Mouse (Mus musculus): ENCODE results near the gene Auts2. TPM values are rescaled to one million over a fixed set of nuclear protein-coding genes. Genes with fewer than 3 reads are reported as not detected.

Gene Auts2
- total RNA-seq, 1 experiment from 2014 or later = 1.9 TPM

DNA sequence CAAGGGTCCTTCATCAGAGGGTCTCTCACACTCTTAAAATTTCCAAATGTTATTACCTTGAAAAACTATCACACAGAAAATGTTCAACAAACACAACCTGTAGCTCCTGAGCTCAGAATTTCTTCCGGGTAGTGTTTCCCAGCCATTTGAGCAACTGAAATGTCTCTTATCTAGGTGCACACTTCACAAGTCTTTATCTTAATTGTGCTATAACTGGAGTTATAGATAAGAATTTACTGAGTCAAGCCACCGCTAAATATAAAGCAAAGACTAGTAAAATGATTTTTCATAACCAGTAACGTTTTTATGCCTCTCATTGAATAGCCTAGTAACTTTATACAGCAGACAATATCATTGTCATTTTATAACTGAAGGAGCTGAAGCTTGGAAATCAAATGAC, 273.1 kb downstream of the Auts2 start:
- ATAC-seq (replicated peaks in 1 of 2; ENCODE audit: insufficient read depth in 1 of 2, low FRiP score in 2 of 2, low TSS enrichment in 1 of 2, low read depth in 1 of 2, poor library complexity in 2 of 2, severe bottlenecking in 2 of 2) = no peak

DNA sequence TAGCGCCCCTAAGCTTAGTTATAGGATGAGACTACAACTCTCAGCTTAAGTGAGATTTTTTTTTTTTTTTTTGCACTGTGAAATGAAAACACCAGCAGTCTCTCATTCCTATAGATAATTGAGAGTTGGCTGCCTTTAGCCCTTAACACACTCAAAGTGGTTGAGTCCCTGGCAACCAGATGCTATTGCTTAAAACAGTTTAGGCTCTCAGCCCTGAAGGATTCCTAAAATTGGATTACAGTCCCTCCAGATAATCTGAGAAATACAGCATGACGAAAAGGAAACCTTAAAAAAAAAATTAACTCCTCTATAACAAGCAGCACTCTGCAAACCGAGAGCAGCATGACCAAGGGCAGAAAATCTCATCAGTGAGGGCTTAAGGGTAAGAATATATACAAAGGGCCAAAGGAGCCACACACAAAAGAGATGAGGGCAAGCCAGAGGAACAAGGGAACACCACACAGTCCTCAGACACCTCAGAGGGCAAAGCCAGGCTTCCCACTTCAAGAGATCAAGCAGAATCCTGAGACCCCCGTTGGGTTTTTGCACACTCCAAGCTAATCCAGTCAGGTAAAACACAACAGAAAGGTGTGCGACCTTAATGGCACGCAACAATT, 274.7 kb downstream of the Auts2 start:
- no peak for ATAC-seq (replicated peaks in 1 of 2; ENCODE audit: insufficient read depth in 1 of 2, low FRiP score in 2 of 2, low TSS enrichment in 1 of 2, low read depth in 1 of 2, poor library complexity in 2 of 2, severe bottlenecking in 2 of 2)

GRCm38 (mm10) chr5:132265015-132265414, 278.1 kb downstream of the Auts2 start:
- ATAC-seq (replicated peaks in 1 of 2; ENCODE audit: insufficient read depth in 1 of 2, low FRiP score in 2 of 2, low TSS enrichment in 1 of 2, low read depth in 1 of 2, poor library complexity in 2 of 2, severe bottlenecking in 2 of 2) = 0 out of 4 replicates have a peak, but pooled peaks of 1 of the 2 experiments have one; percentile 17

DNA sequence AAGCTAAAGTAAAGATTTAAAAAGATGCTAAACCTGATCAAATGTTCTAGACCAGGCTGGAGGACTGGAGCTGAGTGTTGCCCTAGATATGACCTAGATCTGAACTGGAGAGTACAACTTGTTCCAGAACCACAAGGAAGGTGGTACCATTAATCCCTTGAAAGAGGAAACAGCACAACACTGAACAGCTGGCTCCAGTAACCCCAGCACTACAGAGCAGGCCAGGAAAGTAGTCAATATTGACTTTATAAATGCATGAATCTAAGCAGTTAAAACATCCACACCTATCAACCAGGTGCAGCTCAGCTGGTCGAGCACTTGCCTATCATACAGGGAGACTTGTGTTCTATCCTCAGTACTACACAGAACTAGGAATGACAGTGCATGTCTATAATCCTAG, 281.4 kb downstream of the Auts2 start:
- no peak for ATAC-seq (replicated peaks in 1 of 2; ENCODE audit: insufficient read depth in 1 of 2, low FRiP score in 2 of 2, low TSS enrichment in 1 of 2, low read depth in 1 of 2, poor library complexity in 2 of 2, severe bottlenecking in 2 of 2)

DNA sequence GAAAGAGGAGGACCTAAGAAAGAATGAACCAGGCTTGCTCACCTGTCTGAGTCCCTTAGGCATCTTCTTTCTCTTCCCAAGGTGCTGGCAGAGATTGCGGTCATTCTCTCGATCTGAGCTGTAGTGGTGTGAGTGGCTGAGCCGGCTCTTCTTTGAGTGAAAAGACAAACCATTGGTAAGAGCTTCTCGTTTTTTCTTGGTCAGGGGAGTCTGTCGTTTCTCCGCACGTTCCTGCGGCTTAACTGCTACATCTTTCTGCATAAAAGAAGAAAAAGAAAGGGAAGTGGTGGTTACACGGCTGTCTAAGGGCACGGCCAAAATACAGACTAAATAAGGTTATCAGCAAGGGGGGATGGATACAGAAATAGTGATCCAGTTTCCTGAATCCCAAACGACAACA, 284.3 kb downstream of the Auts2 start:
- peak in 1 of 2 experiments; percentile 10; a peak in 2 of 4 replicates for ATAC-seq (replicated peaks in 1 of 2; ENCODE audit: insufficient read depth in 1 of 2, low FRiP score in 2 of 2, low TSS enrichment in 1 of 2, low read depth in 1 of 2, poor library complexity in 2 of 2, severe bottlenecking in 2 of 2)

GRCm38 (mm10) chr5:132255579-132255978, 287.6 kb downstream of the Auts2 start:
- ATAC-seq (replicated peaks in 1 of 2; ENCODE audit: insufficient read depth in 1 of 2, low FRiP score in 2 of 2, low TSS enrichment in 1 of 2, low read depth in 1 of 2, poor library complexity in 2 of 2, severe bottlenecking in 2 of 2) = no peak

GRCm38 (mm10) chr5:132249523-132249922, 293.6 kb downstream of the Auts2 start:
- ATAC-seq (replicated peaks in 1 of 2; ENCODE audit: insufficient read depth in 1 of 2, low FRiP score in 2 of 2, low TSS enrichment in 1 of 2, low read depth in 1 of 2, poor library complexity in 2 of 2, severe bottlenecking in 2 of 2) = no peak

- ATAC-seq (replicated peaks in 1 of 2; ENCODE audit: insufficient read depth in 1 of 2, low FRiP score in 2 of 2, low TSS enrichment in 1 of 2, low read depth in 1 of 2, poor library complexity in 2 of 2, severe bottlenecking in 2 of 2) = no peak
Measured at GRCm38 (mm10) chr5:132248069-132248468, 295.1 kb downstream of the Auts2 start.

DNA sequence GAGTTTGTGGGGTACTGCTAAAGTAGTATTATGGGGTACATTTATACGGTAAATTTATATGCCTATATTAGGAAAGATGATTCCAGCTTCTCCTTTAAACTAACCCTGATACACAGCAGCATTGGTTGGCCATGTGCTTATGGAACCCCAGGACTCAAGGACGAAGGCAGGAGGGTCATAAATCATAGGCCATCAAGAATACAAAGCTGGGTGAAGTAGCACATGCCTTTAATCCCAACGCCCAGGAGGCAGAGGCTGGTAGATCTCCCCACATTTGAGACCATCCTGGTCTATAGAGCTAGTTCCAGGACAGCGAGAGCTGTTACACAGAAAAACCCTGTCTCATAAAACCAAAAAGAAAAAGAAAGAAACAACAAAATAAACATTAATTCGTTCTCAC, 307.7 kb downstream of the Auts2 start:
- ATAC-seq (replicated peaks in 1 of 2; ENCODE audit: insufficient read depth in 1 of 2, low FRiP score in 2 of 2, low TSS enrichment in 1 of 2, low read depth in 1 of 2, poor library complexity in 2 of 2, severe bottlenecking in 2 of 2) = no peak

DNA sequence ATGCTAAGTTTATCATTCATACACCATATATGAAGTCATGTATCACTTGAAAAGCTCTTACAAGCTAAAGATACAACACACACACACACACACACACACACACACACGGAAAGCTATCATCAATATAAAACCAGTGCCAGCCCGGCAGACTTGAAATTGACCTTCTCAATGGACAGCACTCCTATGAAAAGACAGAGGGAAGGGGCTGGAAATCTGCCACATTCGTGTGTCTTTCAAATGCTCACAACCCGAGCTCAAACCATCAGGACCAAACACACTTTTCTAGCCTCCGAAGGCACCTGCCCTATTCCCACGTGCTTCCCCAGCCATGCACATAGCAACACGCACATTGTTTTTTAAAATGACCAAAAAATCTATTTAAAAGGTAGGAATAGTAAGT, 308.7 kb downstream of the Auts2 start:
- no peak for ATAC-seq (replicated peaks in 1 of 2; ENCODE audit: insufficient read depth in 1 of 2, low FRiP score in 2 of 2, low TSS enrichment in 1 of 2, low read depth in 1 of 2, poor library complexity in 2 of 2, severe bottlenecking in 2 of 2)

- ATAC-seq (replicated peaks in 1 of 2; ENCODE audit: insufficient read depth in 1 of 2, low FRiP score in 2 of 2, low TSS enrichment in 1 of 2, low read depth in 1 of 2, poor library complexity in 2 of 2, severe bottlenecking in 2 of 2) = peak; percentile 48 to 78; a peak in 2 of 4 replicates
Measured at GRCm38 (mm10) chr5:132231280-132232047, 311.7 kb downstream of the Auts2 start.

DNA sequence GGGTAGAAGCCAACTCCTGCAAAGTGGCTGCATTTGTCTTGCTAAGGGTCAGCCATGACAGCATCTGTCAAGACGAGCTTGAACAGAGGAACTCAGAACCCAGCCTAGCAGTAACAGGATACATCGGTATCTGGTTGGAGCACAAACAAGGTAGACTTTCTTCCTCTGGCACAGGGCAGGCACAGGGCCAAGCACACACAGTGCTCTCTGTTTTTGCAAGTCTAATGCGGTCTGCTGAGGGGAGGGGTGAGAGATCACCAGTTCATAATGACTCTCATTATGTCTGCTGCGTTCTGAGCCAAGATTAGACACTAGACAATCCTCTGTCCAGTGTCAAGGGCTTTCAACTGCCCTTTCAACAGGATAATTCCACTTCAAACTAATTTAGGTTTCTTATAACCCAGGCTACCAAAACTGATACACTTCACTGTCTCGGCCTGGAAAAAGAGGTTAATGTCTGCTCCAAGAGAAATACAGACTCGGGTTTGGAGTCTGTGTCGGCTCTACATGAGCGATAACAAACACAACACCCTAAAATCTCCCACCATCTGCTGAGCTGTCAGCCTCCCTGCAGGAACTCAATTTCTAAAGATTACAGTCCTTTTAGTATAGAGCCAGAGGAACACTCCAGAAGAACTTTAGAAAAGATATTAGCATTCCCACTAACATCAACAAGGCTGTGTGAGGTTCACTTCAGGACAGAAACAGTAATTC, 313.3 kb downstream of the Auts2 start:
- 0 out of 4 replicates have a peak, but pooled peaks of 1 of the 2 experiments have one; percentile 12 for ATAC-seq (replicated peaks in 1 of 2; ENCODE audit: insufficient read depth in 1 of 2, low FRiP score in 2 of 2, low TSS enrichment in 1 of 2, low read depth in 1 of 2, poor library complexity in 2 of 2, severe bottlenecking in 2 of 2)

GRCm38 (mm10) chr5:132229023-132229422, 314.1 kb downstream of the Auts2 start:
- no peak for ATAC-seq (replicated peaks in 1 of 2; ENCODE audit: insufficient read depth in 1 of 2, low FRiP score in 2 of 2, low TSS enrichment in 1 of 2, low read depth in 1 of 2, poor library complexity in 2 of 2, severe bottlenecking in 2 of 2)

GRCm38 (mm10) chr5:132220376-132220930, 322.7 kb downstream of the Auts2 start:
- peak; percentile 46 to 61; a peak in 3 of 4 replicates for ATAC-seq (replicated peaks in 1 of 2; ENCODE audit: insufficient read depth in 1 of 2, low FRiP score in 2 of 2, low TSS enrichment in 1 of 2, low read depth in 1 of 2, poor library complexity in 2 of 2, severe bottlenecking in 2 of 2)

- ATAC-seq (replicated peaks in 1 of 2; ENCODE audit: insufficient read depth in 1 of 2, low FRiP score in 2 of 2, low TSS enrichment in 1 of 2, low read depth in 1 of 2, poor library complexity in 2 of 2, severe bottlenecking in 2 of 2) = no peak
Measured at GRCm38 (mm10) chr5:132216143-132216542, 327.0 kb downstream of the Auts2 start.

GRCm38 (mm10) chr5:132212446-132212845, 330.7 kb downstream of the Auts2 start:
- no peak for ATAC-seq (replicated peaks in 1 of 2; ENCODE audit: insufficient read depth in 1 of 2, low FRiP score in 2 of 2, low TSS enrichment in 1 of 2, low read depth in 1 of 2, poor library complexity in 2 of 2, severe bottlenecking in 2 of 2)

DNA sequence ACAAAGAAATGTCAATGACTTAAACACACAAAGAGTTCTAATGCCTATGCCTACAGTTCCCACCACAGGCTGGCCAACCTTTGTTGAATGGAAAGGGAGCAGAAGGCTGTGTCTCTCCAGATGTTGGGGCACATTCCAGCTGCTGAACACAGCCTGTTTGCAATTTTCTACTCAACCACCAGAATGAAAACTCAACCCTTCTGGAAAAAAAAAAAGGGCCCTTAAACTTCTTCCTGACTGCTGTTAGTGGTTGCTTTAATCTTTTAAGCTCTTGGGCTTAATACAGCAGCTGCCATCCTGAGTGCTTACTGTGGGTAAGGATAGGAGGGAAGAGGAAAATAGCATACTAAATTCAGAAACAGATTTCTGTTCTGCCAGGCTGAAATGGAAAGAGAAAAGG, 333.4 kb downstream of the Auts2 start:
- no peak for ATAC-seq (replicated peaks in 1 of 2; ENCODE audit: insufficient read depth in 1 of 2, low FRiP score in 2 of 2, low TSS enrichment in 1 of 2, low read depth in 1 of 2, poor library complexity in 2 of 2, severe bottlenecking in 2 of 2)

GRCm38 (mm10) chr5:132206220-132206619, 336.9 kb downstream of the Auts2 start:
- no peak for ATAC-seq (replicated peaks in 1 of 2; ENCODE audit: insufficient read depth in 1 of 2, low FRiP score in 2 of 2, low TSS enrichment in 1 of 2, low read depth in 1 of 2, poor library complexity in 2 of 2, severe bottlenecking in 2 of 2)

All from hematopoietic stem cell, adult 5-6 weeks (primary cell).